Mouse (Mus musculus): ENCODE measurements around the gene Glg1. TPM values are rescaled to one million over a fixed set of nuclear protein-coding genes. Genes with fewer than 3 reads are reported as not detected.

The Glg1 gene
- total RNA-seq (2023) = 10 to 100 TPM; 88.6 to 89.0 TPM

DNA sequence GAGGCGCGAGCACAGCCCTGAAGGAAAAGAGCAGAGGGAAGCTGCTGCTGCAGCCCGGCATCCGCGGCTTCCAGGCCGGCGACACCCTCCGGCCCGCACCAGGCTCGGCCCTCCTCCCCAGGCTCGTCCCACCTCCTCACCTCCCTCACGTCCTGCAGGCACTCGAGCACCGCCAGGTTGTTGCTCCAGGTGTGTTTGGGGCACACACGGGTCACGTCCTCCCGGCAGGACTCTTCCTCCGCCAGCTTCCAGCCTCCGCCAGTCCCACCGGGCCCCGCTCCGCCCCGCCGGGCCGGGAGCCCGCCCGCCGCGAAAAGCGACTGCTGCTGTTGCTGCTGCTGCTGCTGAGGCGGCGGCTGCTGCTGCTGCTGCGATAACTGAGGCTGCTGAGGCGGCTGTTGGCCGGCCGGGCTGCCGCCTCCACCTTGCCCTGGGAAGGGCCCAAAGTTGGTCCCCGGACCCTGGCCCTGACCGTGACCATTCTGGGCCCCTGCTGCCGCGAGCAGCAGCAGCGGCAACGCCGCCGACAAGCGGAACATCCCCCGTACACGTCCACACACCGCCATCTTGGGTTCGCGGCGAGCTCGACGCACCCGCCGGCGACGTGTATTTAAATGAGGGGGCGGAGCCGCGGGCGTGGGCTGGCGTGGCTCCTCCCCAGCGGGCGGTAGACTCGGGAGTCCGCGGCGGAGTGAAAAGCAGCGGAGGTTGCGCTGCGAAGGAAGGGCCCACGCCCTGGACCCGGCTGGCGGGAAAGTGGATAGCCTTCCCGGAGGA lies at the start of gene Glg1:
TSS of gene Glg1 (minus strand) at position 586 of the 777 bp plus-strand sequence.

GRCm38 (mm10) chr8:111299821-111300568 lies 41.0 kb upstream of the Glg1 start, which contains the start of gene Rfwd3:
Rfwd3 (minus strand) TSS chr8:111300222.

Other genes with a start within 250 kb of the Glg1 start
- 1 to 10 TPM; 8.2 to 8.6 TPM for gene Ddx19b, start 227.5 kb downstream of the Glg1 start, total RNA-seq (2023)
- gene Aars, start 226.1 kb downstream of the Glg1 start, total RNA-seq (2023) = 10 to 100 TPM; 20.8 to 23.0 TPM
- 1 to 10 TPM; 2.7 to 3.9 TPM for gene Exosc6, start 202.9 kb downstream of the Glg1 start, total RNA-seq (2023)
- gene Clec18a, start 166.8 kb downstream of the Glg1 start, total RNA-seq (2023) = not detected
- gene Pdpr, start 164.6 kb downstream of the Glg1 start, total RNA-seq (2023) = 10 to 100 TPM; 18.9 to 20.1 TPM
- gene Rfwd3, start 41.0 kb upstream of the Glg1 start, total RNA-seq (2023) = 10 to 100 TPM; 33.2 to 34.4 TPM
- 10 to 100 TPM; 10.4 to 14.0 TPM for gene Mlkl, start 79.0 kb upstream of the Glg1 start, total RNA-seq (2023)
- not detected for gene Fa2h, start 134.6 kb upstream of the Glg1 start, total RNA-seq (2023)